Mouse (Mus musculus): ENCODE measurements around the gene Gm7982. TPM values are rescaled to one million over a fixed set of nuclear protein-coding genes. Genes with fewer than 3 reads are reported as not detected.

The Gm7982 gene
- not detected for polyA plus RNA-seq (2014; fragmentation: Illumina TruSeq; extraction: RNeasy Lipid Tissue Mini Kit (QIAGEN cat#74804); ENCODE audit: low read depth, low replicate concordance)

GRCm38 (mm10) chr5:95741714-95742113 lies at the start of gene Gm7982:
Gene Gm7982 (plus strand): TSS chr5:95742014.

GRCm38 (mm10) chr5:95736073-95736472 lies 5.7 kb upstream of the Gm7982 start, which contains the start of gene Gm7978:
Gene Gm7978 (minus strand): TSS chr5:95736173.

DNA sequence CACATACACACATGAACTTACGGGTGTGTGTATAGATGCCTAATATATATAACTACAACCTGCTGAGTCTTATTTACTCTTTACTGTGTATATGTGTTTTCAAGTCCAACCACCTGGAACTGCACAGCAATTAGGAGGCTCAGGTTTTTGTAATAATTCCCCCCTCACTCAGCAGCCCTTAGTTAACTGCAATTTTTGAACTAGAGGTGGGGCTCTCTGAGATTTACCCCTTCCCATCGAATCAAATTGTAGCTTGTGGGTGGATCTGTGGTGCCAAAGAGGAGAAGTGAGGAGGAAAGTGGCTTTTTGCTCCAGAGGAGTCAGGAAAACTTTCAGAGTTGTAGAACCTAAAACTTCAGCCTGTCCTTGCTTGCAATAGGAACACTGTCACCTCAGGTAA lies 33.9 kb downstream of the Gm7982 start, which contains the start of gene E330014E10Rik:
Gene E330014E10Rik, plus strand, starts transcription at position 301 of the 400 bp plus-strand sequence.

Other genes starting within 250 kb of the Gm7982 start
- not detected for gene Gm3286, start 231.3 kb upstream of the Gm7982 start, polyA plus RNA-seq (2014; fragmentation: Illumina TruSeq; extraction: RNeasy Lipid Tissue Mini Kit (QIAGEN cat#74804); ENCODE audit: low read depth, low replicate concordance)
- not detected for gene Gm7971, start 147.1 kb upstream of the Gm7982 start, polyA plus RNA-seq (2014; fragmentation: Illumina TruSeq; extraction: RNeasy Lipid Tissue Mini Kit (QIAGEN cat#74804); ENCODE audit: low read depth, low replicate concordance)
- gene Gm7978, start 5.8 kb upstream of the Gm7982 start, polyA plus RNA-seq (2014; fragmentation: Illumina TruSeq; extraction: RNeasy Lipid Tissue Mini Kit (QIAGEN cat#74804); ENCODE audit: low read depth, low replicate concordance), result not detected
- gene E330014E10Rik, start 34.0 kb downstream of the Gm7982 start, polyA plus RNA-seq (2014; fragmentation: Illumina TruSeq; extraction: RNeasy Lipid Tissue Mini Kit (QIAGEN cat#74804); ENCODE audit: low read depth, low replicate concordance), result not detected
- 11.3 TPM for gene Cxcl13, start 214.9 kb downstream of the Gm7982 start, polyA plus RNA-seq (2014; fragmentation: Illumina TruSeq; extraction: RNeasy Lipid Tissue Mini Kit (QIAGEN cat#74804); ENCODE audit: low read depth, low replicate concordance)